Mouse (Mus musculus) midbrain, embryonic 16.5 days (tissue): ENCODE data around the gene Ehf. TPM values are rescaled to one million over a fixed set of nuclear protein-coding genes. Genes with fewer than 3 reads are reported as not detected.

Experiments used
- ATAC-seq: fragments of 200-750 bp; cut with Nextera tagmentation; 2 replicates; pipeline ENCODE4 v1.8.0; 2017; ENCODE audit warnings: moderate TSS enrichment
- H3K27ac ChIP-seq: fragments of 300-500 bp; sonication (generic); 2 replicates; pipeline ENCODE4 v1.5.1; 2014; ENCODE audit warnings: mild to moderate bottlenecking, low read length, mixed read lengths
- H3K27me3 ChIP-seq: fragments of 300-500 bp; sonication (generic); 2 replicates; pipeline ENCODE4 v1.6.1; 2014; ENCODE audit warnings: low read depth, low read length, mixed read lengths; ENCODE audit not compliant: control insufficient read depth, insufficient read depth
- H3K36me3 ChIP-seq: fragments of 300-500 bp; sonication (generic); 2 replicates; pipeline ENCODE4 v1.6.1; 2014; ENCODE audit warnings: mild to moderate bottlenecking, low read length, moderate library complexity, mixed read lengths; ENCODE audit not compliant: control insufficient read depth, insufficient read depth
- H3K4me1 ChIP-seq: fragments of 300-500 bp; sonication (generic); 2 replicates; pipeline ENCODE4 v1.6.1; 2014; ENCODE audit warnings: mild to moderate bottlenecking, low read length, mixed read lengths; ENCODE audit not compliant: control insufficient read depth, insufficient read depth
- H3K4me2 ChIP-seq: fragments of 300-500 bp; sonication (generic); 2 replicates; pipeline ENCODE4 v1.6.1; 2014; ENCODE audit warnings: mild to moderate bottlenecking, low read length, mixed read lengths
- H3K4me3 ChIP-seq: fragments of 300-500 bp; sonication (generic); 2 replicates; pipeline ENCODE4 v1.5.1; 2014; ENCODE audit warnings: low read depth, mild to moderate bottlenecking, low read length, moderate library complexity, mixed read lengths
- H3K9ac ChIP-seq: fragments of 300-500 bp; sonication (generic); 2 replicates; pipeline ENCODE4 v1.6.1; 2014; ENCODE audit warnings: low read depth, low read length, mixed read lengths
- H3K9me3 ChIP-seq: fragments of 300-500 bp; sonication (generic); replicated peaks from 2 replicates; pipeline ENCODE4 v1.6.1; 2014; ENCODE audit warnings: mild to moderate bottlenecking, low read length, mixed read lengths; ENCODE audit not compliant: control insufficient read depth, poor library complexity, severe bottlenecking
- WGBS: fragments of 180-500 bp; shearing (Covaris S2); extraction: QIAGEN DNeasy Blood & Tissue Kit; methylation state at CpG from one replicate; pipeline ENCODE4 v1.1.7; 2014; 5-methylcytosine and 5-hydroxymethylcytosine counted together
- polyA plus RNA-seq: library from polyadenylated mRNA; unstranded; fragments of >200 nt; fragmentation: Nextera tagmentation; extraction: Ambion mirVana; gene quantifications from 2 replicates; pipeline ENCODE4 v1.2.1, GENCODE M21; 2015

Gene Ehf
- polyA plus RNA-seq, 1 experiment from 2014 or later: 0.19 TPM

GRCm38 (mm10) chr2:103289407-103289950 lies 13.6 kb downstream of the Ehf start:
- Histone ChIP-seq H3K36me3 (no peaks in the 10 kb centered on the region), H3K9me3 (no peaks in the 10 kb centered on the region), H3K4me2 (no peak overlapping the region), H3K4me1 (no peaks in the 10 kb centered on the region), H3K27me3 (no peaks in the 10 kb centered on the region), H3K9ac (no peak overlapping the region), H3K27ac (no peak overlapping the region), H3K4me3 (no peak overlapping the region)
- no peak for ATAC-seq
- 76% methylated on average over 7 of the region's 7 CpGs for WGBS

- no peak overlapping the region for H3K4me3 ChIP-seq
- H3K27me3 ChIP-seq: no peaks in the 10 kb centered on the region
- no peak overlapping the region for H3K27ac ChIP-seq
- no peaks in the 10 kb centered on the region for H3K9me3 ChIP-seq
- H3K4me2 ChIP-seq: no peak overlapping the region
- no peak overlapping the region for H3K9ac ChIP-seq
- H3K4me1 ChIP-seq: no peaks in the 10 kb centered on the region
- no peaks in the 10 kb centered on the region for H3K36me3 ChIP-seq
- 70% methylated on average over 5 of the region's 5 CpGs for WGBS
- no peak for ATAC-seq
Observed at GRCm38 (mm10) chr2:103287716-103288115, 15.4 kb downstream of the Ehf start.

- Histone ChIP-seq H3K4me3 (no peak overlapping the region), H3K36me3 (no peaks in the 10 kb centered on the region), H3K9ac (no peak overlapping the region), H3K27ac (no peak overlapping the region), H3K4me1 (no peaks in the 10 kb centered on the region), H3K4me2 (no peak overlapping the region), H3K9me3 (no peaks in the 10 kb centered on the region), H3K27me3 (no peaks in the 10 kb centered on the region)
- WGBS: 33% methylated on average over 2 of the region's 2 CpGs
- ATAC-seq: no peak
Observed at GRCm38 (mm10) chr2:103285561-103285960, 17.5 kb downstream of the Ehf start.

GRCm38 (mm10) chr2:103283730-103284129 lies 19.3 kb downstream of the Ehf start:
- Histone ChIP-seq H3K4me3 (no peak overlapping the region), H3K4me1 (no peaks in the 10 kb centered on the region), H3K4me2 (no peak overlapping the region), H3K9me3 (no peaks in the 10 kb centered on the region), H3K9ac (no peak overlapping the region), H3K27ac (no peak overlapping the region), H3K36me3 (no peaks in the 10 kb centered on the region), H3K27me3 (no peaks in the 10 kb centered on the region)
- 58% methylated on average over 8 of the region's 8 CpGs for WGBS
- no peak for ATAC-seq

- WGBS: 80% methylated on average over 8 of the region's 8 CpGs
- no peak overlapping the region for H3K9ac ChIP-seq
- no peak overlapping the region for H3K27ac ChIP-seq
- H3K36me3 ChIP-seq: no peaks in the 10 kb centered on the region
- no peak overlapping the region for H3K4me2 ChIP-seq
- no peaks in the 10 kb centered on the region for H3K4me1 ChIP-seq
- H3K4me3 ChIP-seq: no peak overlapping the region
- no peaks in the 10 kb centered on the region for H3K27me3 ChIP-seq
- ATAC-seq: no peak
- H3K9me3 ChIP-seq: no peaks in the 10 kb centered on the region
Observed at GRCm38 (mm10) chr2:103282184-103282750, 20.8 kb downstream of the Ehf start.

GRCm38 (mm10) chr2:103279927-103280326 lies 23.2 kb downstream of the Ehf start:
- Histone ChIP-seq H3K4me1 (no peaks in the 10 kb centered on the region), H3K9ac (no peak overlapping the region), H3K4me2 (no peak overlapping the region), H3K9me3 (no peaks in the 10 kb centered on the region), H3K27ac (no peak overlapping the region), H3K4me3 (no peak overlapping the region), H3K27me3 (no peaks in the 10 kb centered on the region), H3K36me3 (no peaks in the 10 kb centered on the region)
- 83% methylated on average over 1 of the region's 1 CpGs for WGBS
- no peak for ATAC-seq

- Histone ChIP-seq H3K36me3 (no peaks in the 10 kb centered on the region), H3K27ac (no peak overlapping the region), H3K9ac (no peak overlapping the region), H3K27me3 (no peaks in the 10 kb centered on the region), H3K4me2 (no peak overlapping the region), H3K4me1 (no peaks in the 10 kb centered on the region), H3K4me3 (no peak overlapping the region), H3K9me3 (no peaks in the 10 kb centered on the region)
- 88% methylated on average over 1 of the region's 1 CpGs for WGBS
- no peak for ATAC-seq
Observed at GRCm38 (mm10) chr2:103278476-103278875, 24.6 kb downstream of the Ehf start.

- WGBS: 62% methylated on average over 1 of the region's 1 CpGs
Observed at GRCm38 (mm10) chr2:103277794-103278193, 25.3 kb downstream of the Ehf start.

GRCm38 (mm10) chr2:103275316-103275960 lies 27.6 kb downstream of the Ehf start:
- Histone ChIP-seq H3K36me3 (no peaks in the 10 kb centered on the region), H3K4me2 (no peak overlapping the region), H3K27me3 (no peaks in the 10 kb centered on the region), H3K4me3 (no peak overlapping the region), H3K9me3 (no peaks in the 10 kb centered on the region), H3K9ac (no peak overlapping the region), H3K27ac (no peak overlapping the region), H3K4me1 (no peaks in the 10 kb centered on the region)
- ATAC-seq: no peak
- WGBS: 86% methylated on average over 6 of the region's 6 CpGs

More at GRCm38 (mm10) chr2:103277794-103278193, 25.3 kb downstream of the Ehf start:
- H3K4me2 ChIP-seq: no peak overlapping the region
- H3K4me3 ChIP-seq: no peak overlapping the region
- H3K27ac ChIP-seq: no peak overlapping the region
- no peak for ATAC-seq
- H3K4me1 ChIP-seq: no peaks in the 10 kb centered on the region
- H3K9me3 ChIP-seq: no peaks in the 10 kb centered on the region
- no peaks in the 10 kb centered on the region for H3K27me3 ChIP-seq
- no peak overlapping the region for H3K9ac ChIP-seq
- no peaks in the 10 kb centered on the region for H3K36me3 ChIP-seq
